Mouse (Mus musculus) gastrocnemius, postnatal 25 days (tissue): ENCODE measurements at regions not wholly inside any gene's neighbourhood (a gene's known extent, or its start where the extent isn't known, plus 50 kb on each side); places are given as distances from the start of the nearest gene placed in this dataset.
A peak's percentile ranks its signal among the peaks of the same experiment; 100 is the strongest.

Experiments used
- DNase-seq: peaks from one replicate; pipeline ENCODE4 v3.0.0; 2022

DNA sequence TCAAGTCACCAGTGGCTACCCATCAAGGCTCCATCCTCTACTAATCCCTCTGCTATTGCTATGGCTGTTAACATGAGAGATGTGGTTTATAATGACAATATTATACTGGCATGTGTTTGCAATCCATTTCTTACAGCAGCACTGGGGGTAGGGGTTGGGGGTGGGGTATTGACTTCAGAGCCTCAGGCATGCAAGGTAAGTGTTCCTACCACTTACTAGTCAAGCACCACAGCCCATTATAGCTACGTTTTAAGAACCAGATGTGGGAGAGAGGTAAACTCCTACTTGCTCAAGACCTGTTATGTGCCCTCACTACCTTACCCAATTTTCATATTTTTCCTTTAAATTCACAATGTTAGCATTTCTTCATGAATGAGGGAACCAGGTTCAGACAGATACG is 451.1 kb downstream of the Sorl1 start:
- no peak for DNase-seq

DNA sequence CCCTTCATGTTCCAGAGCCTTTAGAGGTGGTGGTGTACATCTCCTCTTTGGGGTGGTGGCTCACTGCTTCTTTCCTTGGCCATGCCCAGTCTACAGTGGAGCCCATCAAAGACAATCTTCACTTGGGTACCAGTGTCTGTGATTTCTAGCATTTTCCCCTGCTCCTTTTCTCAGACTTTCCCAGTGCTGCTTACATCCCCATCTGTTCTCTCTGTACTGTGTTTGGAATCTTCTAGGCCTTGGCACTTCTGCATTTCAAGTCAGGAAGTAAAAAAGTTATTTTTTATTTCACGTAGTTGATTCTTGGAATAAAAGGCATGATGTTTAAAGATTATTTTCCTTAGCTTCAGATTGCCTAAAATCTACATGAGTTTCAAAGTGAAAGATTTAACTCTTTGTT is 455.4 kb downstream of the Sorl1 start:
- DNase-seq, result no peak

DNA sequence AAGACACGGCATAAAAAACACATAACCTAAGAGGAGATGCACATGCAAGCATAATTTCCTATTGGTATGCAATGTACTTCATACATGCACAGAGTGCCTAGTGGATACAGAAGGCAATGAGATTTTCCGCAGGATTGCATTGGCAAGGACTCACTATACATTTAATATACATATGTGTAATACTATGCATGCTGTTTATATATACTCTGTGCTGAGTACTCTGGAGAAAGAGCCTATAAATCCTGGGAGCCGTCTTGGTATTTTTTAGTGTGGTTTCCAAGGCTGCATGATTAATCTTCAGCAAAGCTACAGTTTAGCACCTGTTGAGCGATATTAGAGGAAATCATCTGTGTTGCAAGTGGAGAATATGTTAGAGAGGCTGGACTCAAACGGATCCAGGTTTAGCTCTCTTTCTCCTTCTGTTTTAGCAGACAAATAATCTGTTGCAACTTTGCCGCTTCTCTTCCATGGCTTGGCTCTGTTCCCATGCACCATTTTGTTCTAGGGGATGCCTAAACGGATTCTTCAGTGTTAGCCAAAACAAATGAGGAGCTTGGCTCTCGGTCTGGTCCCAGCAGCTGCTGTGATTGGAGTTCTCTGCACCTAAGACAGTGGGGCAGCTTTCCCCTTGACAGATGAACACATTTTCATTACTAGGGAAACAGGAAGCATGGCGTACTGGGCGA is 459.0 kb downstream of the Sorl1 start:
- peak; percentile 38 for DNase-seq

DNA sequence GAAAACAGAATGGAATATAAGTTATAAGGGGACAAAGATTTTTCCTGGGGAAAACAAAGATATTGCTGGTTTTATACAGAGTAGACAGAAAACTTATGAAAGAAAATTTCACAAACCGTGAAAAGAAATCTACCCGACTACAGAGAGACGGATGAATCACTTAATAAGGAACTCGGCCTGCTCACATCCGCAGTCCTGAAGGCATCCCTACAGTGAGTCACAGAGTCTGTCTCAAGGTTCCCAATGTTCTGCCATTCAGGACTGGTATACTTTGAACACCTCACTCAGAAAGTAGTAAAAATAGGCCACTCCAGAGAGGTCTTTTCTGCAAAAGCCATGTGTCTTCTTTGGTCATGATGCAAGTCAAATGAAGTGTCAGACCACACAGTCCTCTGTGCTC is 463.5 kb downstream of the Sorl1 start:
- DNase-seq, result no peak

DNA sequence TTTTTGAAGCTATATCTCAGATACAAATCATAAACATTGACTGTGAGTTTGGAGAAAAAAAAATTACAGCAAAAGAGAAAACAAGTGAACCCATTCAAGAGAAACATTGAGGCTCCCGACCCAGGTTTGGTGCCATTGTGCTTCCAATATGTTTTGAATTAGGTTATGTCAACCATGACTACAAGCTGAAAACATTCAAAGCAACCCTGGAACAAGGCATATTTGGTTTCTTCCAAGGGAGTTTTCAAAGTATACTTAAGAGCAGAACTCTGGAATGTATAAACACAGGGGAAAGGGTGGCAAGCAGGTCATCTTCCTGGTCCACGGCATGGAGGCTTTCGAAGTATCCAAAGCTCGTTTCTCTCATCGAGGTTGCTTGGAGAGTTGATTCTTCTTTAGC is 464.1 kb downstream of the Sorl1 start:
- DNase-seq, result no peak

DNA sequence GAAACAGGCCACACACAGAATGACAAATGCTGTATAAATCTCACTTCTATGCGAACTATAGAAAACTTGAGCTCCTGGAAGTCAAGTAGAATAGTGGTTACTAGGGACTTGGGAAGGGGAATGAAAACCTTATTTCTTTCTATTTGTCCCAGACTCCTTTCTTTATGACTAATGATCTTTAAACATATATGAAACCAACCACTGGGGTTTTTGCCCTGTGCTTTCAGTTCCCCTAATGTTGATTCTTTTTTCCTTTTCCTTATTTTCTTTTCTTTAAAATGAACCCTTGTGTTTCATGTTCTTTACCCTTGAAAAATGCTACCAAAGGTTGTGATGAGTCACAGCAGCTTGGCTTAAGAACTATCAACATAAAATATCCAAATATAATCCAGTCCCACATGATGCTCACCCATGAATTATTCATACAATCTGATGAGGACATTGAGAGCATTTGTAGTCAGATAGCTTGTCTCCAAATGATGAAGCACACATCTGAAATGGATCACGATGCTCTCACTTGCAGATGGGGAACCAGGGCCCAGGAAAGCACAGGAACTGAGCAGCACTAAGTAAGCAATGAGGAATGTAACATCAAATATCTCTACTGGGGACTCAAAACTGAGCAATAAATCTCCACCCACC is 470.2 kb upstream of the Ubash3b start:
- no peak for DNase-seq

DNA sequence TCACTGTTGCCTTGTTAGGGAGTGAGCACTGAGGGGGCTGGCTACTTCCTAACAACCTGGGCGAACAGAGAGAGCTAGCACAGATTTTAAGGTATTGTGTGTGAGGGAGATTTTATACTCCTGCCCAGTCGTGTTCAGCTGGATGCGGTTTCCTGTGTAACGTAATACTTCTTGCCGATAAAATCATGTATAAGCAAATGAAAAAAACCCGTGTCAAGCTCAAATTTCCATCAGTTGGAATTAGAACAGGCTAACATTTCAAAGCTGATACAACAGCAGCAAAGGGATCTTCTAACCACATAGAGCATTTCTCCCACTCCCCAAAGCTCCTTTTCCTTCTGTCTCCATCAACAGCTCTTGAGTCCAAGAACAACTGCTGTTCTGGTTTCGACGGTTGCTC is 459.8 kb upstream of the Ubash3b start:
- DNase-seq, result no peak

DNA sequence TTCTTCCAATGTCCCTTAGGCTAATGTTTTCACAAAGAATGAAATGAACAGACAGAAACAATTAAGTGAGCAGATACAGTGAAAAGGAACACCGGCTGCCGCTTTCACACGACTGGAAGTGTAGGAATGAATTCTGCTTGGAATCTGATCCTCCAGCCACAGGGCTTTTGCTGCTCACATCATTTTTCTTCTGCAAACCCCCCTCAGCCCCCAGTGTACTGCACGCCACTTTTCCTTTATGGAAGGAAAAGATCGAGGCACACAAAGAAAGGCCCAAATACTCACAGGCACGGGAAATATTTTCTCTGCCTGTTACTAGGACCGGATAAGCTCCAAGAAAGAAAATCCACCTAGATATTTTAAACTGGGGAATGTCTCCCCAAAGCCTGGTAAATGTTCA is 452.5 kb upstream of the Ubash3b start:
- DNase-seq, result no peak

DNA sequence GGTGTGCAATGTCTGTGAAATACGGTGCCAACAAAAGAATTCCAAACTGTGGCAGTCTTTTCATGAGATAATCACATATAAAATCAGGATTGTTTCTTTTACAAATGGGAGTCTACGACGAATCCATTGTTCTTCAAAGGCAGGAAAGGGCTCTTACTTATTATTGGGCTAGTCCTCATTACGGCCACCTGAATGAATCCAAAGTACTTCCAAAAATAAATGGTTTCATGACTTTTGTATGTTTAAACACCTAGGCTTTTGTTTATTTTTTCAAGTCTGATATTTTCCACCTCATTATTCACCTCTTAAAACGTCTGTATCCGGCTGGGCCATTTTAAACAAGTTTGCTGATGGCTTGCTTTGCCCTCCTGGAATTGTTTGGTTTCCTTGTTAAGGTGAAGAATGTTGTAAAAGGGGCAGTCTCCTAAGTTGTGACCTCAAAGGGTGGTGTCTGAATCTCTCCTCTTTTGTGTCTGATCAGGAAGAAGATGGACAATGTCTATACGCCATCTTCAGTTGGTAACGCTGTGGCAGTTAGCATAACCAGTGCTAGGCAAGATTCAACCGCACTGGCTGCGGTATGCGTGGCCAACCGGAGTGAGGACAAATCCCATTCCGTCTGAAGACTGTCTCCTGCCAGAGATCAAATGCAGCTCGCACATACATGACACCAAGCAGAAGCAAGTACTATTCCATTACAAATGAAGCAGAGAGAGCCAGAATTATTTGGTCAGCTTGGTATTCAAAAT is 451.5 kb upstream of the Ubash3b start:
- DNase-seq, result no peak

DNA sequence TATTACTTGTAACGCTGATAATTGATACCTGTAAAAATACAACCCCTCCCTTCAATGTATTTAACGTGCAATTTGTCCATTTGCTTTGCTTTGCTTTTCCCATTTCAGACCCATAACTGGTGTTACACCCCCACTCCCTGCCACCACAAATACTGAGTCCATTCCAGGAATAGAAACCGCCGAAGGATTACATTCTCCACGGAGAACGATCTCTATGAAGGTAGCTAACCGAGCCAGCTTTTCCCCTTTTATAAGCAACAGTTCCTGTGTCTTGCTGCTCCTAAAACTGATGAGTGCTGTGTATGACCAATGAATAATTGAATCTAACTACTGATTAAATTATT is 450.9 kb upstream of the Ubash3b start:
- no peak for DNase-seq

DNA sequence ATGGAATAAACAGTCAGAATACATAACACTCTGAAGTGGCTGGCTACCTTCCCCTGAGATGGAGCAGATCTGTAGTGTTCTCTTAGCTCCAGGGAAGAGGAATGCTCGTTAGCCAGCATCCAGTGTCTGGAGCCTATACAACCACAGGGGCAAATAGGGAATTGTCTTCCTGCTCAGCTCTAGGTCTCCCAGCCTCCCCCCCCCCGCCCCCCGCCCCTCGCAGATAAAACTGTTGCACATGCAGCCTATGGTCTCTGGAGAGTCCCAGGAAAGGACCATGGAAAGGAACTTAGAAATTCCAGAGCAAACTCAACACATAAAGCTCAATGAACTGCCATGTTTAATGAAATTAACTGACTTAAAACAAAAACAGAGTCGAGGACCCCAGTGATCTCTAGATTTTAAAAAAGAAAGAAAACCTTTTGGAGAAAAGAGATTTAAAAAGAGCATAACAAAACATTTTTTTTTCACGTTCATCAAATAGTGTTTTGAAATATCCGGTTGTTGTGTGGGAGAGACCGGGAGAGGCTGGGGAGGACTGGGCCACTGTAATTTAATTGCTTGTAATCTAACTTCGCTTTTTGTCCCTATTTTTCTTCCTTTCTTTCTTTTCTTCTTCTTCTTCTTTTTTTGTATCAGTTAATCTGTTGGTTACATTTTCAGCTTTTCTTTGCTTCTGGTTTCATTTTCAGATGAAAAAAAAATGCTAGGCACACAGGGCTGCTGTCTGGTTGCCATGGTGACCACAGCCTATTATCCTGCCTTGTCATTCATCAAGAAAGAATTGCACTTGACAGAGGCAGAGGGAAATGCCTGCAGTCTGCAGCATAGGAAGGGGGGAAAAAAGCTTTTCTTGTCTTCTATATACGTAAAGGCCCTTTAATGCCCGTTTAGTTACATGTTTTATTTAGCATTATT is 450.3 kb upstream of the Ubash3b start:
- no peak for DNase-seq

DNA sequence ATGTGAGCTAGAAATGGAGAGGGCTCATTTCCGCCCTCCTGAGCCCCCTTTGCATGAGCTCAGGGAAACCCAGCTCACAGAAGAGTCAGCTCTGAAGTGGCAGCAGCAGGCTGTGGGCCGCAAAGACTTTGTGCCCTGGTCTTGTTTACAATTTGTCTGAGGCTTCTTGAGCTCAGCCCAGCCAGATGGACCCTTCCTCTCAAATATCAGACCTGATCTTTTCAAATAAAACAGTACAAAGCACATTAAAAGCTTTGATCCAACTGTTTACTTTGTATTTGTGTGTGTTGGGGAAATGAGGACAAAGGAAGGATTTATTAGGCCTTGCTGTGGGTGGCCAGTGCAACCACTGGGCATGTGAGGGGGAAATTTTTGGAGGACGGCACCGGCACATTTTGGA is 448.9 kb upstream of the Ubash3b start:
- DNase-seq, result no peak

DNA sequence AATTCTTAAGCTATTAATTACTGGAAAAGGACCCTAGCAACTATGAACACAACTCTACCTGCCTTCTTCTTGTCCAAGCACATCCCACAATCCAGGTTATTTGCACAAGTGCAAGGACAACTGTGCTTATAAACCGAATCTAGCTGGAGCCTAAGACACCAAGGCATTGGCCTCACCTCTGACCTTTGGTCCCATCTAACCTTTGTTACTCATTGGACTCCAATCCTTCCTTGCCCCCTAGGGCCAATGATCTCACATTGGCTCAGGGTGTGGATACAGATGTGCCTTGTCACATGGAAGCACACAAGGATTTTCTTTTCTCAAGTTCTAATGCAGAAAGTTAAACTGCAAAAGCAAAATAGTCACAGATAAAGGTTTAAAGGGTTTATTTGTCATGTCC is 444.6 kb upstream of the Ubash3b start:
- no peak for DNase-seq

DNA sequence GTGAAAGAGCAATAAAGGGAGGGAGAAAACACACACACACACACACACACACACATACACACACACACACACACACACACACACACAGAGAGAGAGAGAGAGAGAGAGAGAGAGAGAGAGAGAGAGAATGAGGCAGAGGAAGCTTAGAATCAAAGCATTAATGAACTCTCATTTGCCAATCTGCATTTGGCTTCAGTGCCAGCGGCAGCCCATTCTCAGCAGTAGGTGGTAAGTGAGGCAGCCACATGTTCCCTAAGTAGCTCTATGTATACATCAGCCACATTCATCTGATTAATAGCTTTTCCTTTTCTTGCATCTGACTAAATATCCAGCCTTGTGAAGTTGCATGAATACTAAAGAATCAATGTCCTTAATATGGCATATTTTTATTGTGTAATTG is 443.4 kb upstream of the Ubash3b start:
- DNase-seq, result no peak

DNA sequence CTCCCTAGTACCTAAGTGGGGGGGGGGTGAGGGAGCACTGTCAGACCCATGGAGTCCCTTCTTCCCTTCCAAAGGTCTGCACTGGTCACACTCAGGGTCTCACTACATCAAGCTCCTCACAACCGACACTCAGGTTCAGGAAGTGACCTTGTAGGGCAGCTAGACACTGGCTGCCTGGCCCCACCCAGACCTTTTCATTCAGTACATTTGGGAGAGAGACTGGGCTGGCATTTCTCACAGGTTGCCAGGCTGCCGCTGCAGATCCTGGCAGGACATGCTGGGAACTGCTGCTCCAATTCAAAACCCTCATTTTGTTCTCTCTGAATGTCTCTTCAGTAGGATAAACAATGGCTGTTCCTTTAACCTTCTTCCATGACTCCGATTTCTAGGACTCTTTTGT is 439.3 kb upstream of the Ubash3b start:
- DNase-seq, result no peak

DNA sequence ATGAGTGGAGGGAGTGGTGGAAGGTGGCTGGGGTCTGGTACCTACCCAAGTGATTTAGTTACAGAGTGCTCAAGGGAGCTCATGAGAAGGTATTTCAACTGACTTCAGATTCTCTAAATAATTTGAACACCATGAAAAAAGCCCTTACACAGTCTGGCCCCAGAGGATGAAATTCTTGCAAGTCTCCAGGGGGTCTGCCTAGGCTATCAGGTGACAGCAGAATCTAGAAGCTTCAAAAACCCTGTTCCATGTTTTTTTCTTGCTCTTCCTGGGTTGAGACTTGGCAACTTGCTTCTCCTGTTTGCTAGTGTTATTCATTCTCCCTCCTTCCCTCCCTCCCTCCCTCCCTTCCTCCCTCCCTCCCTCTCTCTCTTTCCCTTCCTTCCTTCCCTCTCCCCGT is 438.4 kb upstream of the Ubash3b start:
- no peak for DNase-seq

DNA sequence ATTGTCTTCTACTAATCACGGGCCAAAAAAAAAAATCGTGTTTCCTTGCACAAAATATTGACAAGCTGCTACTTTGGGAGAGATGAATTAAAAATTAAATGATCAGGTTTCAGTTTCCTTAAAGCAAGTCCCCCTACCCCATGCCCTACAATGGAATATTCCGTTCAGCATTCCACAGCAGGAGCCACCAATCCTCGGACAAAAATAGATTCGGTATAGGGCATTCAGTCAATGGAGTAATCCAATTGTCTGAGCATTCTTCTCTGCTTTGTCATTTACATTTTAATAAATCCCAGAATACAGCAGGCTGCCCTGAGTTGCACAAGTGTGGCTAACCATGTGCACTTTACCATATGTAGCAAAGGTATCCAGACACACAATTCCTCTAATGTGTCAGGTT is 434.3 kb upstream of the Ubash3b start:
- DNase-seq, result no peak

DNA sequence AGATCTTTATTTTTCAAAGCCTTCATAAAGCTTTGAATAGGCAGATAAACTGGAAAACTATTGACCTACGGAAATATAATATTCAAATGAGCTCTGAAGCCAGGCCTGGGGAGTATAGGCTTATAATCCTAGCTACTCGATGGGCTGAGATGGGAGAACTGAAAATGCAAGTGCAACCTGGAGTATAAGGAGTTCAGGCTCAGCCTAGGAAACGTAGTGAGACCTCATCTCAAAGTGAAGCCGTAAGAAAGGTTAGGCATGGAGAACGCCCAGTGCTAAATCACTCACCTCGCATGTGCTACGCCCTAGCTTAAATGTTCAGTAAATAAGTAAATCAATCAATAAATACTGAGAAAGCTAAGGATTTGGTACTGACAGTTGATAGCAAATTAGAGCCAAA is 432.5 kb upstream of the Ubash3b start:
- DNase-seq, result no peak

DNA sequence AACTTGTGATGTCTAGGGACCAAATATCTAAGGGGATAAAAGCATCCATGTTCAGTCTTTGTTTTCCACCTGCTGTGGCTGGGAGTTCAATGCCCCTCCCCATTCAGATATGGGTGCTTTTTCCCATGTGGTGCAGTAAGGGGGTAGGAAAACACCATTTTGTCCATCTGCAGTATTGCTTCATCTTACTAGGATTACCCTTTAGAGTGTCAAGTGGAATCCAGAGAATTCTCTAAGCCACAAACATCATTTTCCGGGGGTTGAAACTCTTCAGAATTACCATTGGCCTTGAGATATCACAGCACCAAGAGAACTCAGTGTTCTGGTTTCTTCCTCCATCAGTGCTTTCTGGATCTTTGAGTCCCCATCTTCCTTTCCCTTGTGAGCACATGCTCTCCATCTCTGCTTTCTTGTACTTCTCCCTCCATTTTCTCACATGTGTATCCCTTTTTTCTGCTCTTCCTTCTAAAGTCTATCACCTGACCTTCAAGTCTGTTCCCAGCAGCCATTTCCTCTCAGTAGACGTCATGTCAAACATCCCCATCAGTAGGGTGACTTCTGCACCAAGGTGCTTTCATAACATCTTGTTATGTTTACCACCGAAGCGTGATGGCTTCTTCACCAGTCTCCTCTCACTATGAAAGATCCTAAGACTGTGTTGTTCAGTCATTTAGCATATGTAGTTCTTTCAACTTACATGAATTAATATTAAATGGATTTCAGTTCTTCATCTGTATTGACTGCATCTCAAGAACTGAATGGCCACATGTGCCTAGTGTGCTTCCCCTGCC is 431.6 kb upstream of the Ubash3b start:
- no peak for DNase-seq

DNA sequence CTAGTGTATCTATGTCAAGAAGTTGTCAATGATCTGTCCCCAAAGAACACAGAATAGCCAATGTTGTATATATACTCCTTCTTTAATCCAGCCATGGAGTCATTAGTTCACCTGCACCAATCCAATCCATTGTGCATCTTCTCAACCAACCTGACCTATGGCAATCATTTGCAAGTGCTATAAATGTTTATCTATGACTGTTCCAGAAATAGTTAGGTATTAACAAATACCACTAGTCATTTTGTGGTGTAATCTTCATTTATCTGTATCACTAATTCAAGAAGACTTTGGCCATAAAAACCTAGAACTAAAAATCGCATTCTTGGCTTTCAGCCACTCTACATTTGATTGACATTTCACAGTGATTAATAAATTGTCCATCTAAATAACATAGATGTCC is 430.6 kb upstream of the Ubash3b start:
- DNase-seq, result no peak

DNA sequence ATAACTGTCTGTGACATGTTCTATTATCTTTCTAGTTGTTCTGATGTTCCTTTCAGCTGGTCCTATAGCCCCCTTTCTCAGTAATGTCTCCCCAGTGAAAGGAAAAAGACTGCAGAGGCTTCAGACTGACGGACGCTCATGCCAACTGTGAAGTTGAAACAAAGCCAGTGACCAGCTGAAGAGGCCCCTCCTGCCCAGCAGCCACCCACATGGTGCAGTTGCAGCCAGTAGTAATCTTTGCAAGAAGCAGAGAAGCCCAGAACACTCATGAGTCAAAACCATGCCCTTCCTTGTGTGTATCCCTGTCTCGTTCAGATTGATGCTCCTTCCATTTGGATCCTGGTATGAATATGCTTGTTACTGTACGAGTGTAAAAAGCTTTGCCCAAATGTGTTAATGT is 428.7 kb upstream of the Ubash3b start:
- no peak for DNase-seq
